Mouse (Mus musculus) MEL (cell line): Measurements from ENCODE around the gene Mepe.

Source experiments
- CTCF ChIP-seq, 3 experiments: IDR thresholded peaks in 2 of 3; conservative IDR thresholded peaks in 1 of 3; 2 replicates each; pipeline ENCODE4 v1.5.1; 2011 to 2012; ENCODE audit warnings: low read length in 3 of 3, low read depth in 2 of 3, mild to moderate bottlenecking in 2 of 3, improper control_type of control experiment in 1 of 3, inconsistent platforms in 1 of 3, mixed read lengths in 1 of 3, moderate library complexity in 1 of 3; ENCODE audit not compliant: control insufficient read depth in 1 of 3, insufficient read depth in 1 of 3, poor library complexity in 1 of 3, severe bottlenecking in 1 of 3
- EP300 ChIP-seq, 2 experiments: IDR thresholded peaks; 2 replicates each; pipeline ENCODE4 v1.6.1; 2011; ENCODE audit warnings: improper control_type of control experiment in 2 of 2, low read length in 2 of 2, low read depth in 1 of 2, mild to moderate bottlenecking in 1 of 2
- POLR2AphosphoS2 ChIP-seq: IDR thresholded peaks from 2 replicates; pipeline ENCODE4 v1.6.1; 2011; ENCODE audit warnings: low read length, improper control_type of control experiment
- UBTF ChIP-seq: IDR thresholded peaks from 2 replicates; pipeline ENCODE4 v1.6.1; 2012; ENCODE audit warnings: low read depth, mild to moderate bottlenecking, inconsistent platforms, low read length, improper control_type of control experiment, moderate library complexity, borderline replicate concordance; ENCODE audit not compliant: insufficient read depth

DNA sequence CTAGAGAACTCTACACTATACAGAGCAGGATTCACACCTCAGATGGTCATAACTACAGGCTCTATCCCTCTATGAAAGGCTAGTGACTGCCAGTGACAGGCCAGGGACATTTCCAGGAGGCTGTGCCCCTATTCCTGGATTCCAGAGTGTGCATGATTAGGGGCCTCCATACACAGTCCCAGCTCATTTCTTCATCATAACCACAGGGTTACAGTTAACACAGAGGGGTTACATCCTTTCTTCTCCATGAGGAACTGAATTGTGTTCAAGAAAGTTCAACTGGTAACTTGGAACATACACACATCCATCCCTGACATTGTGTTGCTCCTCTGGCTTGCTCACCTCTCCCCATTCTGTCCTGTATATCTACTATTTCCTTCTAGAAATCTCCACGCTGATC, 51.8 kb downstream of the Mepe start:
- no peak for TF ChIP-seq UBTF
- no peak for TF ChIP-seq EP300 (IDR thresholded peaks at IDR 0.05; ENCODE audit: low read depth in 1 of 2, low read length in 2 of 2)
- no peak for TF ChIP-seq POLR2AphosphoS2
- TF ChIP-seq CTCF (IDR thresholded peaks at IDR 0.05 in 2 of 3, conservative IDR thresholded peaks at IDR 0.05 in 1 of 3; ENCODE audit: control insufficient read depth in 1 of 3, insufficient read depth in 1 of 3, low read depth in 2 of 3, low read length in 3 of 3, poor library complexity in 1 of 3, severe bottlenecking in 1 of 3): no peak
